Mouse (Mus musculus): ENCODE data around the gene Sdsl.

Sdsl gene

DNA sequence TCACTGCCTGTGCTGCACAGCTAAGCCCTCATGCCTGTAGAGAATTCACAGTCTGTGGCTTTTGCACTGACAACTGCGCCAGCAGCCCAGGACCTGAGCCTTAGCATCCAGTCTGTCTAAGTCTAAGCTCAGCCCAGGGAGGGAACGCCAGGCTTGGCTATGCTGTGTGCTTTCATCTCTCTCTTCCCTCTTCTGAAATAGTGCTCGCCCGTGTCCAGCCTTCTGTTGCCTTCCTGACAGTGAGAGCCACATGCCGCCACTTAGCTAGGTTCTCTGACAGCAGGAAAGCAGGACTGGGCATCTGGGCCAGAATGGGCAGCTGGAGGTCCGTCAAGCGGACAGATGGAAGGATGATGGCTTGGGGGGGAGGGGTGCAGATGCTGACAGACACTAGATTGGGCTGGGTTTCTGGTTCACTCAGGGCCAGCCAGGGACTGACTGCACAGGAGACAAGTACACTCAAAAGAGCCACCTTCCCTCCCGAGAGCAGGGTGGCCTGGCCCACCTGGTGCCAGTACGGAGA is 21.3 kb upstream of the Sdsl start:
- DNase-seq: peak; percentile 19

DNA sequence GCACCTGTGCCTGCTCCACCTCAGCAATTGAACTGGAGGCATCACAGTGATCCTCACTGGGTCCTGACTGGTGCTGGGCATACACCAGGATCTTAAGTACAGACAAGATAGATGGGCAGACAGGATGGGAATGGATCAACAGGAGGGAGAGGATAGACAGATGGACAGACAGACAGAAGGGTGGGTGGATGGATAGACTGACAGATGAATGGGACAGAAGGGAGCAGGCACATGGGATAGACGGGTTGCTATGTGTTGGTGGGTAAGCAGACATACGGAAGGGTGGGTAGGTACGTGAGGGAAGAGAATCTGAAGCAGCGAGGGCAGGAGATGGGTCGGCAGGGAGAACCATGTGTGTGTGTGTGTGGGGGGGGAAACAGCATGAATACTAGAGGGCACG is 20.8 kb upstream of the Sdsl start:
- DNase-seq: peak; percentile 6

DNA sequence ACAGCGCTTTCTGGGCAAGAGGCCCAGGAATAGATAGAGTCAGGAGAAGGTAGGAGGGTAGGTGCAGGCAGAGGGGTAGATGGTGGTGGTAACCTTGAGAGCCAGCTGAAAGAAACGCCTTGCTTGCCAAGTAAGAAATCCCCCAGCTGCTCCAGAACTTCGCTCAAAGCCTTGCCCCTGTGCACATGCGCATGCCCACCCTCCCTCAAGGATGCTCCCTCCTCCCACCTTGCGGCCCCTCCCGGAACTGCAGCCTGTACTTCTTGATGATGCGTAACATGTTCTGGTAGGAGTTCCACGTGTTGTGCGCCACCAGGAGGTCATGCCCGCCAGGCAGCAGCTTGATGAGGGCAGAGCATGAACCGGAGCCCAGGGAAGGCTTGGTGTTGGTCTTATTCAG is 19.8 kb upstream of the Sdsl start:
- peak; percentile 24 for DNase-seq

DNA sequence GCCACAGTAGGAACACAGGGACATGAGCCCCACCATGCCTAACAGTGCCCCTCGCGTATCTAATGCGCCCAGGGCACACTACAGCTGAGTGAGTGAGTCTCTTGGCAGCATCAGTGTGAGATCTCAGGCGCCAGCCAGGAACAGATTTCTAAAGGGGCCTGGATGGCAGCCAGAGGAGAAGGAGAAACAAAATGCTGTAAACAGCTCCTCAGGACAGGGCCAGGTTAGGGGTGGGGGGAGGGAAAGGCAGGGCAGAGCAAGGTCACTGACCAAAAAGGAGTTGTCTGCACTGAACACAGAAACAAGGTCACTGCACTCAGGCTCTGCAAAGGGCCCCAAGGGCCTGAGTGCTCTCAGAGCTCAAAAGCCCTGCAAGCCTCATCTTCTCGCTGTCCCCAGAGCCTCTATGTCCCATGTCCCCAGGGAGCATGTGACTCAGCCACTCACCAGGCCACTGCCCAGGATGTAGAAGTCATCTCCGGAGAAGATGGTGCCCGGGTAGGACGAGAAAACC is 18.1 kb upstream of the Sdsl start:
- peak; percentile 66 for DNase-seq

DNA sequence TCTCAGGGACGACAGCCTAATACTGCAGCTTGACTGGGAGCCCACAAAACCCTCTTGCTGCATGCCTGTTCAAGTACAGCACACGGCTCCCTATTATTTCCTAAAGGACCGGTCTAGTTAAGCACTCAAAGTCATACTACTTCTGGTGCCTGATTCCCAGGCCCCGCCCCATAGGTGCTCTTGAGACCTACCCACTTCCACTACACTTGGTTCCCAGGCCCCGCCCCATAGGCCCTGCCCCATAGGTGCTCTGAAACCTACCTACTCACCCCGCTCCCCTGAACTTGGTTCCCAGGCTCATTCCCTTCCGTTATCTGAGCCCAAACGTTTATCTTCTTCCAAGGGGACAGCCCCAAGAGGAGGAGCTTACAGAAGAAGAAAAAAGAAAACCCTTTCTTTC is 15.2 kb upstream of the Sdsl start:
- DNase-seq: peak; percentile 15

DNA sequence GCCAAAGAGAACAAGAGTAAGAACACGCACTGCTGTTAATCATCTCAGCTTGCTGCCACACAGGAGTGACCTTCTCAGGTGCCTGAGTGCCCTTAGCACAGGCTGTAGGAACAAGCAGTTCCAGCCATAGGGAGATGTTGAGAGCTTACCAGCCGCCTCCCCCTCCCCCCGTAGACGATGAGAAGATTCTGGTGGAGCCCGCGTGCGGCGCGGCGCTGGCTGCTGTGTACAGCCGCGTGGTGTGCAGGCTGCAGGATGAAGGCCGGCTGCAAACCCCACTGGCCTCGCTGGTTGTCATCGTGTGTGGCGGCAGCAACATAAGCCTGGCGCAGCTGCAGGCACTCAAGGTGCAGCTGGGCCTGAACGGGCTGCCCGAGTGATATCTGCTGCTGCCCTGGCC is 10.8 kb upstream of the Sdsl start:
- no peak for DNase-seq

DNA sequence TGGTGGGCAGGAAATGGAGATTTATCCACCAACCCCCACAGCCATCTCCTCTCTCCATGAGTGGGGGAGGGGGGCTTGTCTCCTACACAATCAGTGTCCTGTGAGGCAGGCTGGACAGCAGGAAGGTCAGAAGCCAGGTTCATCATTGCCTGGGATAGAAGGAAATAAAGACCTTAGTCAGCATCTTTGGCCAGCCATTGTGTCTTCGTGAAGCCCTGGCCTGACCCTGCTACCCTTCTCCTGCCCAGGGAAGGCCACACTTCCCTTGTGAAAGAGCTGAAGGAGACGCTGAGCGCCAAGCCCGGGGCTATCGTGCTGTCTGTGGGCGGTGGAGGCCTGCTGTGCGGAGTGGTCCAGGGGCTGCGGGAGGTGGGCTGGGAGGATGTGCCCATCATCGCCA is 8.6 kb upstream of the Sdsl start:
- no peak for DNase-seq

DNA sequence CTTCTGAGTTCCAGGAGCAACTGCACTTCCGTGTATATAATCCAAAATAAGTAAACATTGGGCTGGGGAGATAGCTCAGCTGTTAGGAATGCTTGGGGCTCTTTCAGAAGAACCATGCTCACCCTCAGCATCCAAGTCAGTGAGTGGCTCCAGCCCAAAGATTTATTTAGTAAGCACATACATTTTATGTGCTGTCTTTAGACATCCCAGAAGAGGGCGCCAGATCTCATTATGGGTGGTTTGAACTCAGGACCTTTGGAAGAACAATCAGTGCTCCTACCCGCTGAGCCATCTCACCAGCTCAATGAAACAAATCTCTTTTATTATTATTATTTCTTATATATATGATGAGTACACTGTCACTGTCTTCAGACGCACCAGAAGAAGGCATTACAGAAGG is 6.9 kb upstream of the Sdsl start:
- DNase-seq: no peak

DNA sequence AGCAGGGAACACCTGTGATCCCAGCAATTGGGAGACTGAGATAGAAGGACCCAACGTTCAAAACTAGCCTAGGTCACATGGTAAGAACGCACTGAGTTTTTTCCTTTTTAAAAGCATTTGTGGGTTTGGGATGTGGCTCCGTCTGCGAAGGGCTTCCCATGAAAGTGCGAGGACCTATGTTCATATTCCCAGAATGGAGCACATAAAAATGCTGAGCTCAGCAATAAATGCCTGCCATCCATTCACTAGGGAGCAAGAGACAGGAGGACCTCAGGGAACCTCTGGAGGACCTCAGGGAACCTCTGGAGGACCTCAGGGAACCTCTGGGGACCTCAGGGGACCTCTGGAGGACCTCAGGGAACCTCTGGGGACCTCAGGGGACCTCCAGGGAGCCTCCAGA is 5.4 kb upstream of the Sdsl start:
- DNase-seq: no peak

DNA sequence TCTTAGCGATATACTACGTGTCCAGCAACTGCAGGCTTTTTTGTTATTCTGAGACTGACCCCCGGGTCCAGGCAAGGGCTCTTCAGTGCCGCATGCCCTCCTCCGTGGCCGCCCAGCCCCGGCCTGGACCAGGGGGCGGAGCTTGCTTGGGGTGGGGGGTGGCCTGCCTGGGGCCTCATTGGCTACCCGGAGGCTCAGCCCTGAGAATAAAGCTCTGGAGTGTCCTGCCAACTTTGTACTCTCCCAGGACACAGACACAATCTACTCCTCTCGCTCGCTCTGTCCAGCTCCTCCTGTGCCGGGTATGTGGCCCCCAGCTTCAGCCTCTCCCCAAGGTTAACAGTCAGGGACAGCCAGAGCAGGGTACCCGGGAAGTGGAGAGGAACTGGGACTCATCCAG is 3.7 kb upstream of the Sdsl start, which contains the start of gene Sds:
Sds (plus strand) TSS at position 231 of the 400 bp plus-strand sequence.
- no peak for DNase-seq

DNA sequence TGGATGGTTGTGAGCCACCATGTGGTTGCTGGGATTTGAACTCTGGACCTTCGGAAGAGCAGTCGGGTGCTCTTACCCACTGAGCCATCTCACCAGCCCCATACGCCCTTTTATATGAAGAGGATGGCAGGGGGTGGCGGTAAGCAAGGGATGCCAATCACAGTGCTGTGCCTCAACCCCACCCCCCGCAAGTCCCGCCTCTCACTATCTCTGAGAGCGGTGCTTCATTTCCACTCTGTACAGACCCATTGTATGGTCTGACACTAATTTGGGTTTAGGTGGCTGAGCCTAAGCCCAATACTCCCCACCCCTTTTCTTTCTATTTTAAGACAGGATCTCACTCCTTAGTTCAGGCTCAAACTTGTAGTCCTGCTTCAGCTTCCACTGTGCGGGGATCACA is 3.3 kb upstream of the Sdsl start:
- no peak for DNase-seq

DNA sequence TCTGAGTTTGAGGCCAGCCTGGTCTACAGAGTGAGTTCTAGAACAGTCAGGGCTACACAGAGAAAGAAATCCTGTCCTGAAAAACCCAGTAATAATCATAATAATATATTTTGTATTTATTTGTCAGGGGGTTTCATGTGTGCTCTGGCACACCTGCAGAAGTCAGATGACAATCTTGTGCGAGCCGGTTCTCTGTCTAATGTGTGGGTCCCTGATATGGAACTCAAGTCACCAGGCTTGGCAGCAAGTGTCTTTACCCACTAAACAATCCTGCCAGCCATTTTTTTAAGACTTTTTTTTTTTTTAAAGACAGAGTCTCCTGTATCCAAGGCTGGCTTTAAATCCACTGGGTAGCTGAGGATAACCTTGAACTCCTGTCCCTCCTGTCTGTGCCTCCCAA is 751 bp upstream of the Sdsl start:
- no peak for DNase-seq

DNA sequence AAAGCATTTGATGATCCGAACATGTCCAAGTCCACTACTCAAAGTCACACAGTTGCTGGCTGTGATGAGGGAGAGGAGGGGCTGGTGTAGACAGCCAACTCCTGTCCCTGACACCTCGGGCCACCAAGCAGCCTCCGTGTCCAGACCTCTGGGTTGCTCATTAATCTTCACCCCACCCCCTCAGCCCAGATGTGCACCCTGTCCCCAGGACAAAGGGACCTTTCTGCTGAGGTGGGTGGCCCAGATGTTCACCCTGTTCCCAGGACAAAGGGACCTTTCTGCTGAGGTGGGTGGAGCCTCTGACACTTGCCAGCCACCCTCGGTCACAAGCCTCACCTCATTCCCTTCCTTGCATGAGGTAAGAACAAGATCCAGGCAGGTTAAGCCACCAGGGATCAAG is 1.1 kb downstream of the Sdsl start:
- DNase-seq: no peak

DNA sequence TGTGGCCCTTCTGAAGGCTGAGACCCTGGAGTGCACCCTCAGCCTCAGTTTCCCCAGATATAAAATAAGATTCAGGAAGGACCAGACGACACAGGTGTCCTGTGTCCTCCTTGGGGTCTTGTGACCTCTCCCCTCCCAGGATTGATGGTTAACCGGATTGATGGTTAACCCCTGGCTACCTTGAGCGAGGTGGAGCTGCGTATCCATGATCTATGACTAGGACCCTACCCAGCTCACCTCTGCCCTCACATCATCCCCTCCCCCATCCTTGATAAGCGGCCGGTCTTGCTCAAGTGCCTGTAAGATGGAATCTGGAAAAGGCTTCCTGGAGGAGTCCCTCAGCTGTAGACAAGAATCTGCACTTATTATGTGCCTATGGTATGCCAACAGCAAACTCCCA is 3.8 kb downstream of the Sdsl start:
- DNase-seq: no peak

DNA sequence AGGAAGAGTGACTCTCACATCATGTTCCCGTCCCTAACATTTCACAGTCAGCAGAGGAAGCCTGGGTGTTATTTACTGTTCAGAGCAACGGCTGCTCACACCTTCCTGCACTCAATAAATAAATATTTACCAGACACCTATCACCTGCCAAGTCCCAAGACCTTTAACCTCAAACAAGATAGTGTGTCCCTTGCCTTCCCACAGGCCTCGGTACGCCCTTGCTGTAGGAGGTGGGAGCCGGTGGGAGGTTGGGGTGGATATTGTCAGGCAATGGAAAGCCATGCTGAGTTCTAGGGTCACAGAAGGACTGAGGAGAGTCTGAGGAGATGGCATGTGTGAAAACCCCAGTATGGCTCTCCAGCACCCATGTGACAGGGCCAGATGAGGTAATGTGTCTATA is 4.3 kb downstream of the Sdsl start:
- no peak for DNase-seq

DNA sequence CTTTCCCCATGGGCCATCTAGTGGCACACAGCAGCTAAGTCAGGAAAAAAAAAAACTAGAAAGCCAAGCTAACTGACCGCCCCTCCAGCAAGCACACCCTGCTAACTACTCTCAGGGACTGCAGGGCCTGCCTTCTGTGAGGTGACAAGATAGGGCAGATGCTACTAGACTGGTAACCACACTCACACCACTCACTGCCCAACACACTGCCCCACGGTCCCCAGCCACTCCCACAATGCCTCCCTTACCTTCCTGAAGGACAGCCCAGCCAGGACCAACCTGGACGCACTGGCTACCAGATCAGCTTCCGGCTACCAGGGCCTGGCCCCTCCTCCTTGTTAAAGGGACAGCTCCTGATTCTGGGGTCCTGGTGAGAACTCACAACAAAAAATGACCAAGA is 5.6 kb downstream of the Sdsl start:
- no peak for DNase-seq

DNA sequence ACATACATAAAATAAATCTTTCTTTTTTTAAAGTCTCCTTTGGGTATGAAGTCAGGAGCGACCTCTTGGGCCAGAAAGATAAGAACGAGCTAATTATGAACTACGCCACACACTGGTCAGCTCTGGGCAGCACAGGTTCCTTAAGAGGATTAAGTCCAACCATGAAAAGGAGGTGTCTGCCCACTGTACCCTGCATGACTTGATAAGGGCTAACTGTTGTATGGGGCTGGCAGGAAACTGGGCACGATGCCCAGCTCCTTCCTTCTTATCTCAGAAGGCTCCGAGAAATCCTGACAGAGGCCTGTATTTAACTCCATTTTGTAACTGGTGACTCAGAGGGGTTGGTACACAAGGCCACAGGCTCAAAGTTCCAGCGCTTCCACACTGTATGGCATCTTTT is 6.8 kb downstream of the Sdsl start:
- DNase-seq: no peak

DNA sequence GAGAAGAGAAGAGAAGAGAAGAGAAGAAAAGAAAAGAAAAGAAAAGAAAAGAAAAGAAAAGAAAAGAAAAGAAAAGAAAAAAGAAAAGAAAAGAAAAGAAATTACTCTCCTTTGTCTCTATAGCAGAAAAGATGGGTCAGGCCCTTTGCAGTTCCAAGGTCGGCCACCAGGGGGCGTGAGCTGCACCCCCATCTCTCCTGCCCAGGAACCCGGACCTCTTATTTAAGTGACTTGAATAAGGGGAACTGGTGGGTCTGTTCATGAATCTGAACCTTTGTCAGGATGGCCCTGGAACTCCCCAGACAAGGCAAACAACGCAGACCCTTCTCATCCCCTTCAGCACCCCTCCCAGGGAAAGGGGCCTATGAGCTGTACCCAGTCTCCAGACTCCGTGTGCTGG is 7.5 kb downstream of the Sdsl start:
- no peak for DNase-seq

DNA sequence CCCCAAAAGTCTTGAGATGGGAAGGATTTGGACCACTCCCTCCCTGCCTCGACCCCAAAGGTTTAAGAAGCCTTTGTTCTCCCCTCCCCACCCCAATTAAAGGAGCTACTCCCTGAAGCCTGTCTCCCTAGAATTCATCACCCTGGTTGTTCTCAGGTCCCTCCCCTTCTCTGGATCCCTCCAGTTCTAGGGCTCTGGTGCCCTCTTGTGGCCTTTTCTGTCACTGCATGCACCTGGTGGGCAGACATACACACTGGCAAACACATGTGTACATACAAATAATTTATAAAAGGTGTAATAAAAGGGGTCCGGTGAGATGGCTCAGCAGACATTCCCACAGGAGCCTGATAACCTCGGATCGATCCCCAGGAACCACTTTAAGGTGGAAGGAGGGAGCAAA is 8.3 kb downstream of the Sdsl start:
- DNase-seq: no peak

DNA sequence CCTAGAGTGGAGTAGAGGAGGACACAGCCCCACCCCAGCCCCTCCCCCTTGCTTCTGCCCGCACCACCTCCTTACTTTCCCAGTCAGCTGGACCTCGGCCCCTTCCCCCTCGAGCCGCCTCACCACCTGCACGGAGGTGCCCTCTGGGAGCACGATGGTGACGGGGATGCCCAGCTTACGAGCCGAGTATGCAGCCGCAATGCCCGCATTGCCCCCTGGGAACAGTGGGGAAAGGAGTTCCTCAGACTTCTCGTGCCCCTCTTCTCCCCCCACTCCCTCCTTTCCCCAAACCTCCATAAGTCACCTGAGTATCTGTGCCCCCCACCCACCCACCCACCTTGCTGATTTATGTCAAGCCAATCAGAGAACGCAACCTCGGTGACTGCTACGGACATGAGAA is 10.7 kb downstream of the Sdsl start:
- DNase-seq: no peak

DNA sequence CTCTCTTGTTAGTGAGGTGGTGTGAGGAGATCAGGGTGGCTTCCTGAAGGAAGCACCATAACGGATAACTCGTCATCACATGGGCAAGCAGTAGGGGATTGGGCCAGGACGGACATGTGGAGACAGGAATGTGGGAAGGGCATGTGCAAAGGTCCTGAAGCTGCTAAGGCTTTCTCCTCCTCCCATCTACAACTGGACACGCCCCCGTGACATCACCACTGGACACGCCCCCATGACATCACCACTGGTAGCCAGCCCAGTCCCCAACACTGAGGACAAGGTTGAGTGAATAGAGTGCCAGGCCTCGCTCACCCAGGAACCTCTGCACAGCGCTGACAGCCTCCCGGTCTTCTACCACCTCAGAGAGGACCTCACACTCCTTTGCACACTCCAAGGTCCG is 13.5 kb downstream of the Sdsl start:
- DNase-seq: no peak

DNA sequence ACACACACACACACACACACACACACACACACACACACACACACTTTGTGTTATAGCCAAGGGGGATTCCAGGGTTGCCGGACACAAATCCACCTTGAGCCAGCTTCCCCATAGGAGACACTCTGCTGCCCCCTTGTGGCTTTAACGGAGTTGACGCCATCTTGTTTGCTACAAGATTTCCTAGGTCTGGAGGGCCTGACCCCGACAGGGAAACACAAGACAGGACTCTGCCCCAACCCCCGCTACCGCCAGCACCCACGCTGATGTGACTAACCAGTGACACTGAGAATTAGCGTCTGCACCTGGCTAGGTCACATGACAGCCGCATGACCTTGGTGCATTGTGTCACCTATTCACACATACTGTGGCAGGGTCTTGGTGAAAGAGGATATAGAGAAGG is 15.0 kb downstream of the Sdsl start:
- peak; percentile 45 for DNase-seq

DNA sequence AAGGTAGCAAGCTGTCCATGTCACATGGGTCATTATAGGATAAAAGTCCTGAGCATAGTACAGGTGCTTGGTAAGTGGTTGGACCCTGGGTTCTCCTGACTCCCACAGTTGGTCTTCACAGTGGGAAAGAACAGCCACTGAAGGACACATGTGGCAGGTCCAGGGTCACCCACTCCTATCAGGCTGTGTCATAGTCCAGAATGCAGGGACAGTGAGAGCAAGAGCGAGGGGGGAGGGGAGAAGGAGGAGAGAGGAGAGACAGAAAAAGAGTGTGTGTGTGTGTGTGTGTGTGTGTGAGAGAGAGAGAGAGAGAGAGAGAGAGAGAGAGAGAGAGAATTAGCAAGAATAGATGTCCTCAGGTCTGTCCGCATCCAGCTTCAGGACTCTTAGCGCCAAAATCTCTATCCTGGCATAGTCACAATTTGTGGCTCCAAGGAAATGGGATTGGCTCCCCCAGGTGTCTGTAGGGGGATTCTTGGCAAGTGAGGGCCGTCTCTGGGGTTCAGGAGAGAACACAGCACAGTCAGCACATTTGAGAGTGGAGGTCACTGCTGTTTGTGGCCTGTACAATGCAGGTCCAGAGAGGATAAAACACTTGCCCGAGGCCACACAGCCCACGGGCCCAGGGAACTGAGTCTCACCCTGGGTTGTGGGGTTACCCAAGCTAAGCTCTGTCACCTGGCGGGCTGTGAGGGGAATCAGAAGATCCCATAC is 15.6 kb downstream of the Sdsl start:
- DNase-seq: no peak

DNA sequence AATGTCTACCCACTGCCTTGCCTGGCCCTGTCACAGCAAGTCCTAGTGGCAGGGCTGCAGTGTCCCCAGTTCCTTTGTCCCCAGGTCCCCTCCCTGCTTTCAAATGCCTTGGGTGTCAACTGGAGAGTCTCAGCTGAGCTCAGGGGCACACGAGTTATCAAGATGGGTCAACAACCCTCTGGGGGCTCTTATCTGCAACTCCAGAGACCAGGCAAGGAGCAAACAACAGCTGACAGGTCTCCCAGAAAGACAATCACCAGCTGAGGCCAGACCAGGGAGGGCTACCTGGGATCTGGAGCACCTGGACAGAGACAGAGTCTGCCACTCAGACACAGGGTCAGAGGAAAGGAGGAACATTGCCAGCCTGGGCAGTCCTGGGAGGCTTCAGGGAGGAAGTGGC is 16.4 kb downstream of the Sdsl start:
- no peak for DNase-seq

DNA sequence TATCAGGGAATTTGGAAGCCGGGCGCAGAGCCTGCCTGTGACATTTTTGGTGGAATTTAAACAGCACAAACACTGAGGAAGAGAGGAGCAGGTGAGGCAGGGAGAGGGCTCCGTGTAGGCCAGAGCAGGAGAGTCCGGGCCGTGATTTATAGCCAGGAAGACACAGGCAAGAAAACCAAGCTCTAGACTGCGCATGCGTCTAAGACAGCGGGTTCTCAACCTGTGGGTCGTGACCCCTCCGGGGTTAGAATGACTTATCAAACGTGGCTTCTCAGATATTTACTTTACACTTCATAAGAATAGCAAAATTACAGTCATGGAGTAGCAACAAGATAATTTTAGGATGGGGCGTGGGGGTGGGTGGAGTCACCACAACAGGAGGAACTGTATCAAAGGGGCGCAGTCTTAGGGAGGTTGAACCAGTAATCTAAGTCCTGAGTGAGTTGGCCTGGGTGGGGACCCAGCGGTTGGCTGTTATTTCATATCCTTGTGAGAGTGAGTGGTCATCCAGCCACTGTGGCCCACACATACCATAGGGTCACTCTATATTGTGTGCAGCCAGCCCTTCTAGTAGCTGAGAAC is 17.8 kb downstream of the Sdsl start:
- no peak for DNase-seq
